Mouse (Mus musculus): ENCODE measurements around the gene Sorcs2. TPM values are rescaled to one million over a fixed set of nuclear protein-coding genes. Genes with fewer than 3 reads are reported as not detected.

Sorcs2 gene
- total and polyA plus RNA-seq, 3 experiments = 0.42 to 1.6 (median 0.46) TPM

GRCm38 (mm10) chr5:36041236-36041562 lies 356.7 kb downstream of the Sorcs2 start:
- no peaks in the 10 kb centered on the region for H3K9me3 ChIP-seq (replicated peaks; ENCODE audit: low read length)
- no peaks in the 10 kb centered on the region for H3K36me3 ChIP-seq (replicated peaks in 1 of 2; ENCODE audit: control insufficient read depth in 1 of 2, insufficient read depth in 1 of 2, low read length in 1 of 2)
- H3K4me3 ChIP-seq (replicated peaks in 1 of 3; ENCODE audit: low read depth in 2 of 3, low read length in 2 of 3, poor library complexity in 1 of 3) = no peak overlapping the region
- no peak overlapping the region for H3K9ac ChIP-seq (ENCODE audit: insufficient read depth, low read depth)
- H3K4me1 ChIP-seq (ENCODE audit: control insufficient read depth in 1 of 2, insufficient read depth in 2 of 2) = peaks cover 3% of the 10 kb centered on the region in 2 experiments; a peak in 2 of 4 replicates
- dilution Hi-C loops (cut with MboI; ENCODE audit: extremely low pct_ligation_motif_present, extremely low pct_unique_long_range_greater_than_20kb, low sequenced_read_pairs) = no loop called here
- H3K79me2 ChIP-seq (replicated peaks; ENCODE audit: control insufficient read depth, extremely low read depth, insufficient read depth, poor library complexity, severe bottlenecking) = no peaks in the 10 kb centered on the region
- peaks cover 61% of the 10 kb centered on the region for H3K27me3 ChIP-seq (replicated peaks)
- TF ChIP-seq TBP (conservative IDR thresholded peaks at IDR 0.05; ENCODE audit: low read depth, low read length) (no peak), MAX (IDR thresholded peaks at IDR 0.05; ENCODE audit: low read length) (no peak), NELFE (IDR thresholded peaks at IDR 0.05; ENCODE audit: low read depth, low read length) (no peak), ELF1 (IDR thresholded peaks at IDR 0.05; ENCODE audit: low read depth, low read length) (no peak), IRF4 (IDR thresholded peaks at IDR 0.05; ENCODE audit: low read depth, low read length) (no peak), JUN (IDR thresholded peaks at IDR 0.05; ENCODE audit: insufficient read depth, low read depth, low read length) (no peak), ETS1 (conservative IDR thresholded peaks at IDR 0.05; ENCODE audit: low read depth, low read length) (no peak), SMC3 (IDR thresholded peaks at IDR 0.05; ENCODE audit: low read depth, low read length) (no peak), SIN3A (IDR thresholded peaks at IDR 0.05; ENCODE audit: low read length) (no peak), MYC (IDR thresholded peaks at IDR 0.05; ENCODE audit: low read depth, low read length) (no peak), GABPA (IDR thresholded peaks at IDR 0.05; ENCODE audit: insufficient replicate concordance, low read depth, low read length) (no peak), EP300 (IDR thresholded peaks at IDR 0.05; ENCODE audit: low read length) (no peak), BHLHE40 (IDR thresholded peaks at IDR 0.05; ENCODE audit: low read depth, low read length) (no peak), POLR2AphosphoS2 (IDR thresholded peaks at IDR 0.05; ENCODE audit: low read depth, low read length) (no peak), JUND (conservative IDR thresholded peaks at IDR 0.05; ENCODE audit: low read depth, low read length) (no peak)
- no peak overlapping the region for H3K27ac ChIP-seq (ENCODE audit: insufficient read depth, low read depth)
- in situ Hi-C loops (cut with MboI; ENCODE audit: low pct_ligation_motif_present, low pct_unique_long_range_greater_than_20kb, low sequenced_read_pairs) = no loop called here
- no peak for DNase-seq (ENCODE audit: extremely low read depth)
- H3K4me2 ChIP-seq (ENCODE audit: insufficient read depth, low read depth, poor library complexity, severe bottlenecking) = no peak overlapping the region

DNA sequence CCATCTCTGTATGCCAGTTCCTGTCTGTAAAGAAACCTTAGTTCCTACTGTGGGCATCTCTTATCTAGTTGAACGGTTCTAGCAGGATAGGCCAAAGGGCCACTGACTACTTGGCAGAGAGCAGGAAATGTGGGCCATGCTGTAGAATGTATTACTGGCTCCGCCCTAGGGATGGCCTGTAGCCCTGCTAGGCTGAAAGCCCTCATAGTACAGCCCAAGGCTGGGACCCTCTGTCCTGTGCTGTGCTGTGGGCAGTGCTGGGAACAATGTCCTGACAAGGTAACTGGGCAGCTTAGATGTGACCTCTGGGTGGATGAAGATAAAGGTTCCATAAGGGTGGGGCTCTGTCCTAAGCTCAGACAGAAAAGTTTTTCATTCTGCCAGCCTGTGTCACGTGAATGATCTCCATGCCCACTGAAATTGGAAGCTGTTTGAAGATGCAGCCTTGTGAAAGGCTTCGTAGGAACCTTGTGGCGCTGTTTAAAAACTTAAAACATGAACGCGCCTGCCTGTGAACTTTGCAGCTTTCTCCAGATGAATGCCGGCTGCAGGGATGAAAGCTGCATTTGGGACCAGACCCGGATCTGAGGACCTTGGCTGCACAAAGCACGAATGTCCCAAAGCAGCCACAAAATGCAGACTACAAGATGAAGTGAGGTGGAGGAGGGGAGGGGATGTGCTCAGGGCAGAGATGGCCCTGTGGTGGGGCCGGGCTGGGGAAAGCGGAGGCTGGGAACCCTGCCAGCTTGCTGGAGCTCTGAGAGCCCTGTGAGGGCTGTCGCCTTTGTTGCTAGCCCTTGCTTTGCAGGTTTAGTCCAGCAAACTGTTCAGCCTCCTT lies 357.3 kb downstream of the Sorcs2 start:
- Histone ChIP-seq H3K27me3 (replicated peaks) (peaks cover 59% of the 10 kb centered on the region), H3K4me2 (ENCODE audit: insufficient read depth, low read depth, poor library complexity, severe bottlenecking) (no peak overlapping the region), H3K9me3 (replicated peaks; ENCODE audit: low read length) (no peaks in the 10 kb centered on the region), H3K36me3 (replicated peaks in 1 of 2; ENCODE audit: control insufficient read depth in 1 of 2, insufficient read depth in 1 of 2, low read length in 1 of 2) (no peaks in the 10 kb centered on the region), H3K9ac (ENCODE audit: insufficient read depth, low read depth) (no peak overlapping the region), H3K79me2 (replicated peaks; ENCODE audit: control insufficient read depth, extremely low read depth, insufficient read depth, poor library complexity, severe bottlenecking) (no peaks in the 10 kb centered on the region), H3K4me1 (ENCODE audit: control insufficient read depth in 1 of 2, insufficient read depth in 2 of 2) (peaks cover 3% of the 10 kb centered on the region in 2 experiments; a peak in 2 of 4 replicates), H3K4me3 (replicated peaks in 1 of 3; ENCODE audit: low read depth in 2 of 3, low read length in 2 of 3, poor library complexity in 1 of 3) (no peak overlapping the region), H3K27ac (ENCODE audit: insufficient read depth, low read depth) (no peak overlapping the region)
- DNase-seq (ENCODE audit: extremely low read depth) = no peak
- dilution Hi-C loops (cut with MboI; ENCODE audit: extremely low pct_ligation_motif_present, extremely low pct_unique_long_range_greater_than_20kb, low sequenced_read_pairs) = no loop called here
- TF ChIP-seq TCF12 (IDR thresholded peaks at IDR 0.05; ENCODE audit: low read depth, low read length) = no peak
- no peak for TF ChIP-seq MEF2A (IDR thresholded peaks at IDR 0.05; ENCODE audit: borderline replicate concordance, low read depth, low read length)
- no peak for TF ChIP-seq RAD21 (IDR thresholded peaks at IDR 0.05; ENCODE audit: low read depth, low read length)
- no peak for TF ChIP-seq CHD2 (IDR thresholded peaks at IDR 0.05; ENCODE audit: low read length)
- no peak for TF ChIP-seq MXI1 (IDR thresholded peaks at IDR 0.05; ENCODE audit: low read depth, low read length)
- no peak for TF ChIP-seq CHD1 (IDR thresholded peaks at IDR 0.05; ENCODE audit: low read depth, low read length)
- TF ChIP-seq ZC3H11A (IDR thresholded peaks at IDR 0.05; ENCODE audit: low read depth, low read length) = no peak
- no peak for TF ChIP-seq POLR2A (IDR thresholded peaks at IDR 0.05; ENCODE audit: low read depth, low read length)
- TF ChIP-seq USF1 (IDR thresholded peaks at IDR 0.05; ENCODE audit: low read depth, low read length) = no peak
- TF ChIP-seq BHLHE40 (IDR thresholded peaks at IDR 0.05; ENCODE audit: low read depth, low read length) = no peak
- no peak for TF ChIP-seq POLR2AphosphoS2 (IDR thresholded peaks at IDR 0.05; ENCODE audit: low read depth, low read length)
- no peak for TF ChIP-seq GABPA (IDR thresholded peaks at IDR 0.05; ENCODE audit: insufficient replicate concordance, low read depth, low read length)
- TF ChIP-seq ETS1 (conservative IDR thresholded peaks at IDR 0.05; ENCODE audit: low read depth, low read length) = no peak
- no peak for TF ChIP-seq NRF1 (IDR thresholded peaks at IDR 0.05; ENCODE audit: low read depth, low read length)
- no peak for TF ChIP-seq MAX (IDR thresholded peaks at IDR 0.05; ENCODE audit: low read length)
- no peak for TF ChIP-seq EP300 (IDR thresholded peaks at IDR 0.05; ENCODE audit: low read length)
- TF ChIP-seq KAT2A (IDR thresholded peaks at IDR 0.05; ENCODE audit: insufficient replicate concordance, low read length) = no peak
- no peak for TF ChIP-seq PAX5 (IDR thresholded peaks at IDR 0.05; ENCODE audit: low read length)
- in situ Hi-C loops (cut with MboI; ENCODE audit: low pct_ligation_motif_present, low pct_unique_long_range_greater_than_20kb, low sequenced_read_pairs) = no loop called here

Measured in CH12.LX (cell line).